Mouse (Mus musculus) thymus, adult 2 months (tissue): ENCODE data around the gene Rccd1.

Experiments
- CTCF ChIP-seq: fragments of 200-500 bp; IDR thresholded peaks from 2 replicates; pipeline ENCODE4 v1.5.1; 2012; ENCODE audit warnings: mild to moderate bottlenecking, control low read depth, low read length, moderate library complexity, borderline replicate concordance; ENCODE audit not compliant: control insufficient read depth, poor library complexity, insufficient read depth; ENCODE audit errors: extremely low read depth
- POLR2A ChIP-seq: fragments of 200-500 bp; IDR thresholded peaks from 2 replicates; pipeline ENCODE4 v1.6.1; 2012; ENCODE audit warnings: mild to moderate bottlenecking, low read length, control low read depth, moderate library complexity; ENCODE audit not compliant: control insufficient read depth, poor library complexity, insufficient read depth; ENCODE audit errors: extremely low read depth

DNA sequence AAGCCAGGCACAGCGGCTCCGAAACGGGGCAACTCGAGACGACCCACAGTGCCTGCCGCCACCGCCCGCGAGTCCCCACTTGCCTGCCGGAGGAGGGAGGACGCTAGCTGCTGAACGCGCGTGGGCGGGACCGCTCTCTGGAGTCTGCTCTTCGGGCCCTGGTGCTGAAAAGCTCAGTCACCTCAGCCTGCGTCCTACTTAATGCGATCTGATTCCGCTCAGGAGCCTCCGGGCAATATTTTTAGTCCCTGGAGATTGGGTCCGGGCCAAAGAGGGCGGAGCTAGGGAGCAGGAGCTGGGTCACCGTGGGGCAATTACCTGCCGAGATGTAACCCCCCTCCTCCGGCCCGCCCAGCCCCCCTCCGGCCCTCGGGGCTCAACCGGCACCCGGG is 46.4 kb upstream of the Rccd1 start:
- TF ChIP-seq POLR2A (no peak), CTCF (0 out of 2 replicates have a peak, but pooled peaks have one; percentile 30)
